Mouse (Mus musculus) frontal cortex, postnatal 14 days (tissue): ENCODE measurements around the gene Tspan1.
A peak's percentile ranks its signal among the peaks of the same experiment; 100 is the strongest.

ENCODE experiments used
- DNase-seq, 2 experiments: peaks; one replicate each; pipeline ENCODE4 v3.0.0; 2022; ENCODE audit warnings: low spot score in 2 of 2

Gene Tspan1

DNA sequence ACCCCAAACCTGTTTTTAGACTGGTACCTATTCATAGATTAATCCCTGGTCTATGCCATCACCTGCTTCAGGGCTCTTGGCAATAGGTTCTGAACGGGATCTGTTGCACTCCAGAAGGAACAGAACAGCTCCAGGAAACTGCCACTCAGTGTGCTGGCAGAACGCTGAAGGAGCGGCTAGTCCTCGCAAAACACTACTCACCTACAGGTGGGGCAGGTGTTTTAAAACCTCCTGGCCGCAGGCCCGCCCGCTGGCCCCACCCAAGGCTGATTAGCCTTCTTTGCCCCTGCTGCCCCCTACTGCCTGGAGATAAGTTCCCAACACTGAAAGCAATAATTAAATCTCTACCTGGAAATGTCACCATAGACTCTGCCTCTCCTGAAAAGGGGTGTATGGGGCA is at the start of gene Tspan1:
Gene Tspan1 (minus strand): TSS at position 198 of the 400 bp plus-strand sequence.
- DNase-seq, result no peak

DNA sequence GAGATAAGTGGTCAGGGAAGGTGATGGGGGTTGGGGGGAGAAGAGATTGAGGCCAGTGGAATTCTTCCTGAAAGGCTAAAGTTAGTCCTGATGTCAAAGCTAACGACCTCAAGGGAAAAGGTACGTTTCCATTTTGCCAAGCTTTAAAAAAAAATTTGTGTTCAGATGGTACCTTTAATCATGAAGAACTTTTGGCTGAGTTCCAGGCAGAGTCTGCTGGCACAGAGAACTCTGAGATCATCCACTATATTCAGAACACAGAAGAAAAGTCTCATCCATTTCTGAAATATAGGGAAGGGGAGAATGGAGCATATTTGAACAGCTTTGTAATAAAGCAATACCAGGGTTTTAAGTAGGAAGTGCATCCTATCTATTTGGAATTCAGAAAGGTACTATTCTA is 49.6 kb upstream of the Tspan1 start:
- no peak for DNase-seq

- no peak for DNase-seq
Measured at GRCm38 (mm10) chr4:116215895-116216605, 48.6 kb upstream of the Tspan1 start.

DNA sequence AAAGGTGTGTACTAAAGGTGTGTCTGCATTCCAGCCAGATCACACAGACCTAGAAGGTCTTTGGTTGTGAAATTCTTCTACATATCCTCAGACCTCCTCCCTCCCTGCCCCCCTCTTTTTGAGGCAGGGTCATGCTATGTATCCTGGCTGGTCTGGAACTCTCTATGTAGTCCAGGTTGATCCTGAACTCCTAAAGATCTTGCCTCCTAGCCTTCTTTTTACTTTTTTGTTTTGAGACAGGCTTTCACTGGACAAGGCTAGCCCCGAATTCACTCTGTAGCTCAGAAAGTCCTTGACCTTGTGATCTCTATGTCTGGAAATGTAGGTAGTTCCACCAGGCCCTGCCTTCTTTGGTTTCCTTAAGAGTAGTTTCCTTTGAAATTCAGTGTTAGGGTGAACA is 41.5 kb upstream of the Tspan1 start:
- DNase-seq, result no peak

GRCm38 (mm10) chr4:116206531-116206930 is 39.1 kb upstream of the Tspan1 start:
- no peak for DNase-seq

DNA sequence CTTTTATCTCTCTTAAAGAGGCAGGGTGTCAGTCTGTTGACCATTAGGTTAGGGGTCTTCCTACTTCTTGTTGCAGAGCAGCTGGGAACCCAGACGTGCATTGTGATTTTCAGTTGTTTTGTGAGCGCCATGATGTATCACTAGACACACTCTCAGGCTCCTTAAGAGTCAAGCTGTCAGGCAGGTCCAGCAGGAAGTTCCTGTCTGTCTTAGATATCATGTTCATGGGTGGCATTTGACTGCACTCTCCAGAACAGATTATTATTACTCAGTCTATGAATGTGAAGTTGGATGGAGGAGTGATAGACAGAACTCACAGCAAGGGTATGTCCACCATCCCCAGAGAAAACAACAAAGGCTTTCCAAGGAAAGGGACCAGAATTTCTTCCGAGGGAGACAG is 37.0 kb upstream of the Tspan1 start:
- no peak for DNase-seq

DNA sequence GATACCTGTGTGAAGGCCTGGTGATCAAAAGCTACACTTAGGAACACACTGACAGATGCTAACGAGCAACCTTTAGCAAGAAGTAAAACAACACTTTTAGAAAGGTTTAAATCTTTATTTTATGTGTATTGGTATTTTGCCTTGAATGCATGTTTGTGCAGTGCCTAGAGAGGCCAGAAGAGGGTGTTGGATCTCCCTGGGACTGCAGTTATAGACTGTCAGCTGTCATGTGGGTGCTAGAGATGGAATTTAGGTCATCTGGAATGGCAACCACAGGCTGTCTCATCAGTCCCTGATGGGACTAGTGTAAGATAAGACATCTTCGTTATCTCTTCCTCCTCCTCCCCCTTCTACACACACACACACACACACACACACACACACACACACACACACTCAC is 31.0 kb upstream of the Tspan1 start:
- no peak for DNase-seq

DNA sequence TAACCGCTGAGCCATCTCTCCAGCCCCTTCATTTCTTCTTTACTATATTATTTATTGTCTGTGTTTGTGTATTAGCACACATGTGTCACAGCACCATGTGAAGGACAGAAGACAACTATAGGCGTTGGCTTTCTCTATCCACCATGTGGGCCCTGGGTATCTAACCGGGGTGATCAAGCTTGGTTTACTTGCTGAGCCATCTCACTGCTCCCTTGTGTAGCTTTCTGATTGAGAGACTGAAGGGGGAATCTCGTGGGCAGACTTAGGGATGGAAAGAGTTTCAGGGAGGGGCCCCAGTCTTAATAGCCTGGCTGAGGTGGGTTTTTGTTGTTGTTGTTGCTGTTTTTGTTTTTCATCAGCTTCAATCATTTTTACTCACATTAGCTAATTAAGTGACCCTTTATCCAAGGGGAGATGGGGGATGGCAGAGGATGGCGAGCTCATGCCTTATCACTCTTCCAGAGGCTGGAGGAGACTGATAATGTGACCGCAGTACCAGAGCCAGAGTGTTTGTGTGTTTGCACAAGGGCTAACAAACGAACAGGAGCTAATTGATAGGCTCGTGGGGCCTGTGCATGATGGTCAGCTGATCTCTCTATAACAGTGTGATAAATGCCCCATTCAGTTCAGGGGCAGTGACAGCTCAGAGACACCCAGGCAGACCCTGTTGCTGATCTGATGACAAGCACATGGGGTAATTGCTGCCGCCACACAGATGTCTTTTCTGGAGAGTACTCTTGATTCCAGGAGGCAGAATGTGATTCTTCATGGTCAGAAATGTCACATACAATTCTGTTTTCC is 26.4 kb upstream of the Tspan1 start:
- DNase-seq, result no peak

- DNase-seq, result no peak
Measured at GRCm38 (mm10) chr4:116192286-116192835, 25.0 kb upstream of the Tspan1 start.

GRCm38 (mm10) chr4:116185083-116185482 is 17.7 kb upstream of the Tspan1 start:
- no peak for DNase-seq

DNA sequence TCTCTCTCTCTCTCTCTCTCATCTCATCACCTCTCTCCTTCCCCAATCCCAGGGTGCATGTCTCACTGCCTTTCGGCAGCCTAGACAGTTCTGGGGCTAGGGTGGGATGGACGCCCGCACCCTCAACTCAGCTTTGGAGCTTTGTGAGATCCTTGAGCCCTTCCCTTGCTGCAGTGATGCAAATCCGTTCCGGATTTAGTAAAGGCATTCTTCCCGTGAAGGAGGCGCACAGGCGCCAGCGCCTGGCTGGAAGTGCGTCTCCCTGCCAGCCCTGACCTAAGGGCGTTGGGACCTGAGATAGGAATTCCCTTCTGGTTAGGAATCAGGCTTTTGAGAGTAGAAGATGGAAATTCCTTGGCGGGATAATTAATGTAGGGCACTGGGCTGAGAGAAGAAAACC is 15.3 kb upstream of the Tspan1 start:
- DNase-seq, result no peak

DNA sequence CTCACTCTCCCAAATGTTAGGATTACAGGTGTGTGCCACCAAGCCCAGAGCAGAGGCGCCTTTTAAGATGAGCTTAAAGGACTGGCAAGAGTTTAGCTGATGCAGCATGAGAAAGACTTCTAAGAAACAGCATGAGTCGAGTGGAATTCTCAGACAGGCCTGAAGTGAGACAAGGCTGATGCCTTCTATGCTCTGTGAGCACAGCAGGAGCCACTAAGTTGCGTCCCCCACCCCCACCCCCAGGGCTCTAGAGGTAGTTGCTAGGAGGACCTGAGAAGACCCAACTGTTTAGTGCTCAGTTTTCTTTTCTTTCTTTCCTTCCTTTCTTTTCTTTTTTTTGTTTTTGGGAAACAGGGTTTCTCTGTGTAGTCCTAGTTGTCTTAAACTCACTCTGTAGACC is 14.7 kb upstream of the Tspan1 start:
- DNase-seq, result no peak

GRCm38 (mm10) chr4:116177140-116177539 is 9.7 kb upstream of the Tspan1 start:
- DNase-seq, result no peak

- peak; percentile 48 to 70 for DNase-seq
Measured at GRCm38 (mm10) chr4:116176543-116176988, 9.2 kb upstream of the Tspan1 start.

GRCm38 (mm10) chr4:116175711-116176542 is 8.5 kb upstream of the Tspan1 start:
- DNase-seq, result peak in 1 of 2 experiments; percentile 66

DNA sequence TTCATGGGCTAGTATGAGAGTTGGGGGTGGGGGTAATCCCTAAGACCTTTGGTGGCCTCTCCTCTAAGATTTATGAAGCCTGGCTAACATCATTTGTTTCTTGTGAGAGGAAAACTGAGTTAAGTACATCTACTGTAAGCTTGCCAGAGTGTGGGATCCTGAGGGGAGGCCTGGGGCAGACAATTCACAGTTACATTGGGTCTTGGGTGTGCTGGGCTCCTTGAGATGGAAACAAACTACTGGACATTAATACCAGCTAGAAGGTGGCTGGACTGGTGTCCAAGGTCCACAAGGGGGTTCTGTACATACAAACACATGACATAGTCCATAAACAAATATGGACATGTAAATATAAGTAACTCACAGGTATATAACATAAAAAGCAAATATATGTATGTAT is 7.7 kb upstream of the Tspan1 start:
- no peak for DNase-seq

DNA sequence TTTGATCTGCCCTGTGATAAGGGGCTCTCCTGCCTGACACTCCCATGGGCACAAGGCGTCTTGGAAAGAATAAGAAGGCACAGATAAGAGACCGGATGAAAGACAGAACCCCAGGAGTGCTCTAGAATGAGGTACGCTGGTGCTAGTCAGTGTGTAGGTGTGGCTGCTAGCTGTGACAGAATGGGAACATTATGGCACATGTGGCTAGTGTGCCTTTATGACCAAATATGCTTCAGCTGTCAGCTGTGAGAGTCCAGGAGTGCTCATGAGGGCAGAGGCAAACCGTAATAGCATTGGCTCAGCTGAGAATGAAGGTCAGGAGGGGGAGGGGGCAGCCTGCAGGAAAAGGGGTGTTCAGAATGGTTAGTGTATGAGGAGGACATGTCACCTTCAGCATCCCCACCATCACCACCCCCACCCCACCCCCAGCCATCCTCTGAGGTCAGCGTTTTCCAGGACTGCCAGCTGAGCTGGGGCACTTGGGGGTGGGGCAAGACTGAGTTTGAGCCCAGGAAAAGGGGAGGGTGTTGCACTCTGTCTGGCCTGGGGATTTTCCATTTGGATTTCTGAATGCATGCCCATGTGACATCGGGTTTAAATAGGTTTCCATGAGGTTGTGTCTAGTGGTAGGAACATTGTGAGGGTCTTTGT is 7.2 kb upstream of the Tspan1 start:
- no peak for DNase-seq

DNA sequence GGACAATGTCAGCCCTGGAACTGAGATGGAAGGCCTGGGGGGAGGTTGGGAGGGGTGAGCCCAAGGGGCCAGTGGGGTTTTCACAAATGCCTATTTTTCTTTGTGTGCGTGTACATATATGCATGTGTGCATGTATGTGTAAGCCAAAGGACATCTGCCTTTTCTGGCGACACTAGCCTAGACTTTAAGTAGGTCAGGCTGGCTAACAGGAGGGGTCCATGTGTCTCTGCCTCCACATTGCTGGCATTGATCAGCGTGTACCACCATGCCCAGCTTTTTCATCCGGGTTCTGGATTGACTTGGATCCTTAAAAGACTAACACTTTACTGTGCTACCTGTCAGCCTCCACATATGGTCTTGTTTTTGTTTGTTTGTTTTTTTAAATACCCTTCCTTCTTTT is 6.4 kb upstream of the Tspan1 start:
- DNase-seq, result no peak

GRCm38 (mm10) chr4:116173072-116173471 is 5.7 kb upstream of the Tspan1 start, which contains the start of the genes 1700042G07Rik and Gm49337:
Gene 1700042G07Rik, plus strand, starts transcription at chr4:116173372.
Gene Gm49337, plus strand, starts transcription at chr4:116173384.
- DNase-seq, result no peak

- DNase-seq, result no peak
Measured at GRCm38 (mm10) chr4:116169353-116169672, 1.9 kb upstream of the Tspan1 start.

GRCm38 (mm10) chr4:116168617-116169352 is 1.4 kb upstream of the Tspan1 start:
- peak in 1 of 2 experiments; percentile 68 for DNase-seq
